Mouse (Mus musculus) heart, adult 8-10 months (tissue): ENCODE measurements around the gene Sec1. TPM values are rescaled to one million over a fixed set of nuclear protein-coding genes. Genes with fewer than 3 reads are reported as not detected.

Experiments
- DNase-seq: peaks from one replicate; pipeline ENCODE4 v3.0.0; 2022; ENCODE audit warnings: low spot score
- total RNA-seq, 4 experiments: library from RNA; stranded (reverse); gene quantifications; 2 replicates each; pipeline ENCODE4 v1.2.4; 2022

Gene Sec1
- total RNA-seq: under 1 TPM in 3 of 4 experiments, not detected in 1; 0.16 to 0.25 (median 0.23) TPM

- no peak for DNase-seq
These were observed at the start of gene Sec1 for GRCm38 (mm10) chr7:45693921-45694591. TSS of gene Sec1 (minus strand) at chr7:45694402.

- no peak for DNase-seq
These were observed 48.1 kb upstream of the Sec1 start for GRCm38 (mm10) chr7:45742338-45742737.

DNA sequence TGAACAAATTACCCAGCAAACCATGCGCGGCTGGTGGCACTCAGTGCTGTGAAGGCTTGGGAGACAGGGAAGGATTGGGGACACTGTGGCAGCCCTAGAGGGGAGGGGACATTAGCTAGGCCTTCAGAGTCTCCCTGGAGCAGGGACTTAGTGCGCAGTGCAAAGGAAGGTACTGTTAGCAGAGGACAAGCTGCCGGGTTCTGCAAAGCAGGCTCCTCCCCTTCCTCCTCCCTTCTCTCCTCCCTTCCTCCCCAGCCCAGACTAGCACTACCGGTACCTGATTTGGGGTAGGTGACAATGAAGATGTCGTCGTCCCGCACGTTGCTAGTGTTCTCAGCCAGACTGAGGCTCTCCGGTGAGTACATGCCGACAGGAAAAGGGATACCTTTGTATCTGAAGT lies 47.6 kb upstream of the Sec1 start:
- DNase-seq: no peak

DNA sequence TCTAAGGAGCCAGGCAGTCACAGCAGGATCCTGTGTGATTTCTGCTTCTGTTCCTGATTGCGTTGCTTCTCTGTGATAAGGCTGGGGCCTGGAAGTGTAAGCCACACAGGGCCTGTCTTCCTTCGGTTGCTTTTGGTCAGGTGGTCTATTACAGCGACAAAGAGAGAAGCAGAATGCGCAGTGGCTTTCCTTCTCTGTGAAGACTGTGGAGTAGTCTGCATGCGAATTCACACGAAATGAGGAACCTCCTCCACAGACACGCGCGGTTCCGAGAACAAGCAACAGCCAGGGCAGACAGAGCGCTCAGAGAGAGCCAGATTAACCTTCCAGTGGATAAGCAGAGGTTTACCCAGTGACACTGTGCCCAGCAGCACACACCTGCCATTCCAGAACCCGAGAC lies 47.1 kb upstream of the Sec1 start:
- DNase-seq: no peak

GRCm38 (mm10) chr7:45739820-45740219 lies 45.6 kb upstream of the Sec1 start:
- no peak for DNase-seq

GRCm38 (mm10) chr7:45739162-45739763 lies 45.1 kb upstream of the Sec1 start:
- peak; percentile 73 for DNase-seq

- DNase-seq: no peak
These were observed 39.3 kb upstream of the Sec1 start for GRCm38 (mm10) chr7:45733477-45733876.

- no peak for DNase-seq
These were observed 36.7 kb upstream of the Sec1 start for GRCm38 (mm10) chr7:45730727-45731431.

DNA sequence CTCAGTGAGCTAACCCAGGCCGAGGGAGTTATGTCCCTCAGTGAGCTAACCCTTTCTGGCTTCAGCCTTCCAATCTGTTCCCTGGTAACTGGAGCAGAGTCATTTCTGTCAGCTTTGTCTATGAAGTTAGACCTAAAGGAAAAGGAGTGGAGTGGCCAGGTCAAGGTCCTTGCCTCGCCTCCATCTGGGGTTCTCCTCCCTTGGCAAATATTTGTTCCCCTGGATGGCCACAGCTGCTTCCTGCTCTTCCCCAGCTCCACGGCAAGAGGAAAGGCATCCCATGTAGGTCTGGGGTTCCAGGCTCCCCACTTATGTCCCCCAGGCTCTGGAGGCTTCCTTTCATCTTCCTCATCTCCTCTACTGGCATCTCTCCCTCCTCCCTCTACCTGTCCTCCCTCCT lies 33.4 kb upstream of the Sec1 start:
- no peak for DNase-seq

DNA sequence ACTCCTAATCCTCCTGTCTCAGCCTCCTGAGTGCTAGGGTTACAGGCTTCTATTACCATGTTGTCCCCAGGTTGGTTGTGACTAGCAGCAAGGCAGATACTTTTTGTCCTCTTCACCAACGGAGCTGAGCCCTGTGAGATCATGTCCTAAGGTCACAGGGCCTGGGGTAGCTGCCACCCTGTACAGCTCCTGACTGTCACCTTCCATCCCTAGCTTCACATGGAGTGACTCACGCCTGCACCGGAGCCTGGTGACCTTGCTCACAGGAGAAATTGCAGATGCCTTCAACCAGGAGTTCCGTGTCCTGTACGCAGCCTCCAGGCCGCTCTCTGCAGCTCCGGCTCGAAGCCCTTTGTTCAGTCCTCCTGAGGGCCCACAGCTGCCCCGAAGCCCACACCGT lies 32.2 kb upstream of the Sec1 start:
- no peak for DNase-seq

- no peak for DNase-seq
These were observed 31.5 kb upstream of the Sec1 start, which contains the start of gene Spaca4 for GRCm38 (mm10) chr7:45725713-45726112. TSS of gene Spaca4 (minus strand) at chr7:45725813.

DNA sequence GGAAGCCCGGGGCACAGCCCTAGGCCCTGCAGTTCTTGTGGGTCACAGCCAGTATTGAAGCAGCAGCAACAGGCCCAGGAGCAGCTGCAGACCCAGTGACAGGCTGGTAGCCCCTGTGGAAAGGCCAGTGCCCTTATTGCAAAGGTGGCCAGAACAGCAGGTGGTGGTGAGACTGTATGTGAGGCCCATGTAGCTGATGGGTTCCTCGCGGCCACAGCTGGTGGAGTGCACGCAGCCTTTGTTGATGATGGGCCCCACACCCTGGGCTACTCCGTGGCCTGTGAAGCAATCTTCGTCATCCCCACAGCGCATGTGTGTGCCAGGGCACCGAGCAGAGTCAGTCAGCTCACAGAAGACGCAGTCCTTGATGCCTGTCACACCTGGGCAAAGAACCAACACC lies 30.9 kb upstream of the Sec1 start:
- no peak for DNase-seq

DNA sequence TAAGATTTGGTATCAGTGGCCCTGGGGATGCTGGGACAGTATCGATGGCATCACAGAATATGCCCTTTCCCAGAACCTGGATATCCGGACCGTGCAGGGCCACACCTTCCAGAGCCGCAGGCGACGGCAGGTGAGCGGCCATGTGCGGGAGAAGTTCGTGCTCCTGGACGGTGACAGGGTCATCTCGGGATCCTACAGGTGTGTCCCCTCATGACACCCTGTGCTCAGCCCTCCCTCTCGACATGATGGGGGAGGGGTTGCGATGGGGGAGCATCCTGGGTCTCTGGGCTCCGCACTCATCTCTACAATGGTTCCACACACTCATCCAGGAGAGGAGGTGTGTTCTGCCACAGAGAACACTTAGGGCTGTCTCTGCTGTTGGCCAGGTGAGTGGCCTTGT lies 29.6 kb upstream of the Sec1 start:
- no peak for DNase-seq

- DNase-seq: no peak
These were observed 29.1 kb upstream of the Sec1 start for GRCm38 (mm10) chr7:45723301-45723700.

- DNase-seq: no peak
These were observed 28.1 kb upstream of the Sec1 start for GRCm38 (mm10) chr7:45722348-45722713.

DNA sequence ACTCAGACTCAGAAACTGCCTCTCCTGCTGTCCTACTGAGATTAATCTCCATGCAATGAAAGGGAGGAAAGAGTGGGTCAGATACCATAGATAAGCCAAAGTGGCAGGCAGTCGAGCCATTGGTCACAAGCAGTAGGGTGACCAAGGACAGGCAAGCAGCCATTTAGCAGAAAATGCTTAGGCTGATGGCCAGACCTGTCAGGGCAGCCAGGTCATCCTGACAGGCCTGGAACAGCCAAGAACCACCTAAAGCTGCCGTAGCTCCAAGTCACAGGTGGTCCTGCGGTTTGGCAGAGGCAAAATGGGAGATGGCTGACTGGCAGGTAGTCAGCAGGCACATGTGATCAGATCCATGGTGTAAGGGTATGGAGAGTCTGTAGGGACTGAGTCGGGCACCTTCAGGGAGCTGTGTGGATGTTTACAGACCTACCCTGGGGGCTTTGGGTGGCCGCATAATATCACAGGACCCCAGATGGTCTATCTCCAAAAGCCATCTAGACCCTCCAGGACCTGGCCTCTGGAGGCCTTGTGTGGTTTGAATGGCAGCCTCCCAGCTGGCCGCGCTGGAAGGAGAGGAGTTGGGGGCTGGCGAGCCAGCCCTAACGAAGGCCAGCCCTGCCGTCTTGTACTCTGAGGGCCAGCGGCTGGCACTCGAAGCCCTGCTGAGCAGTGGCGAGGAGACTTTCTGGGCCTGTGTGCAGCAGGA lies 27.6 kb upstream of the Sec1 start:
- no peak for DNase-seq

DNA sequence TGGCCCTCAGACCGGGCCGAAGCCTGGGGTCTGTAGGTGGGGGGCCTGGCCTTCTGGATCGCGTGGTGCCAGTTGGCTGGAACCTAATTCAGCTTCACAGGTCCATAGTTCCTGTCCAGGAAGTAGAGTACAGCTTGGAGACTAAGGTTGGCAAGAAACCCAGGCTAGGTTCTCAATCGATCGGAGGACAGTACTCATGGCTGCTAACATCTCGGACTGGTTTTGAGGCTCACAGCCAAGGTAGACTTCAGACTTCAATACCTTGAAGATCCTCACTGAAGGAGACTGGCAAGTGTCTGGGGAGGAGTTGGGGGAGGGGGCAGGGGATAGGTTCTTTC lies 27.0 kb upstream of the Sec1 start:
- no peak for DNase-seq

DNA sequence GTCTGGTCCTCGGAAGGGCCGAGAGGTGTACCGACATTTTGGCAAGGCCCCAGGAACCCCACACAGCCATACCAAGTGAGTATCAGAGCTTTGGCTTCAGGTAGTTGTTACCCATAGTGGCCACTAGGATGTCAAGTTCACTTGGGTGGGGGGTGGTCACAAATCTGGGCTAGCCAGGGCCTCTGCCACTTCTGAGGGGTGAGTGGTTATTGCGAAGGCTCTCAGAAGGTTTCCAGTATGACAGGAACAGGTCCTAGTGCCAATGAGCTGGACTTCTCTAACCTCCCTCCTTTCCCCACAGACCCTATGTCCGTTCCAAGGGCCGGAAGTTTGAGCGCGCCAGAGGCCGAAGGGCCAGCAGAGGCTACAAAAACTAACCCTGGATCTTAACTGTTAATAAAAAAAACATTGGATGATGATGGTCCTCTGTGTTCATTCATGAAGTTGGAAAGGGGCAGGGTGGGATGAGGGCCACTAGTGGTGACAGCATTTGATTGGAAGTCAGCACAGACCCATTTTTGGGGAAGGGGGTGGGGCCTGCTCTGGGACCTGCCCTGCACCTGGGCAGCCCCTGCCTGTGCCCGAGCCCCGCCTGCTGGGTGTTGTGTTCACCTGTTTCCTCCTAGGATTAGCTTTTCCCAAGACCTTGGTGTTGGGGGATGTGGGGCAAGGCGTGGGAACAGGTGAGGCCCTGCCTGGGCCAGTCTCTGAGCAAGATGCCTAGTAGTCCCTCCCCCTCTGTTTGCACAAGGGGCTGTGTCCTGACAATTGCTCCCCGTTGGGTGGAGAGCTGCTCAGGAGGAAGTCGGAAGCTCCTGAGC lies 26.4 kb upstream of the Sec1 start, which contains the start of gene Fam83e:
Fam83e (plus strand) TSS at position 800 of the 821 bp plus-strand sequence.
- no peak for DNase-seq

DNA sequence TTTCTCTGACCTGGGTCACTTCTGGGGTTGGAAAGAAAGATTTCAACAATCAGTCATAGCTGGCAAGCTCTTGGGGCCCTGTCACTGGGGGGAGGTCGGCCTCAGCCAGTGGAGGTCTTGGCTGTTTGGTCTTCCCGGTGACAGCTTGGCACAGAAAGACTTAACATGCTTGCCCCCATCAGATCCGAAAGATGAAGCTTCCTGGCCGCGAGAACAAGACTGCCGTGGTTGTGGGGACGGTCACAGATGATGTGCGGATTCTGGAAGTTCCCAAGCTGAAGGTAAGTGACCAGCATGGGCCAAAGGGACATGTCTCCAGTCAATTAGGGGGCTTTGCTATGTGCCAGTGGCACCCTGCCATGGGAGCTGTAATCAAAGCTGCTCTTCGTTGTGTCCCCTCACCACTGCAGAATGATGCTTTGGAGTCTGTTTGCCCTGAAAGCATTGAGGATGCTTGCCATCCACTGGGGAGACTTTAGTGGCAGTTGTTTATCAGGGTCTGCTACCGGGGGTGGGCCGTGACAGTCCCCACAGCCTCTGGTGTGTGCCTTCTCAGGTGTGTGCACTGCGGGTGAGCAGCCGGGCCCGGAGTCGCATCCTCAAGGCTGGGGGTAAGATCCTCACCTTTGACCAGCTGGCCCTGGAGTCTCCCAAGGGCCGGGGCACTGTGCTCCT lies 25.7 kb upstream of the Sec1 start:
- DNase-seq: no peak

DNA sequence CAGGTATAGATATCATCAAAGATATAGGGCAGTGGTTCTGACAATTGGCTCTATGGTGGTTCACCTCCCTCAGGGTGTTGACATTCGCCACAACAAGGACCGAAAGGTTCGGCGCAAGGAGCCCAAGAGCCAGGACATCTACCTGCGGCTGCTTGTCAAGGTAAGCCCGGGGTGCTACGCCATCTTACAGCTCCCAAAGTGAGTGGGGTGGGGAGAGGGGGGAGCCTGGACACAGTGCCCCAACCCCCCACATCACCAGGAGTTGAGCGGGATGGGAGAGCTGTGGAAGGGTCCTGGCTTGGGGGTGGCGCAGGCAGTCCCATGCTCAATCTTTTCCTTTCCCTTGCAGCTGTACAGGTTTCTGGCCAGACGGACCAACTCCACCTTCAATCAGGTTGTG lies 25.0 kb upstream of the Sec1 start:
- DNase-seq: no peak

DNA sequence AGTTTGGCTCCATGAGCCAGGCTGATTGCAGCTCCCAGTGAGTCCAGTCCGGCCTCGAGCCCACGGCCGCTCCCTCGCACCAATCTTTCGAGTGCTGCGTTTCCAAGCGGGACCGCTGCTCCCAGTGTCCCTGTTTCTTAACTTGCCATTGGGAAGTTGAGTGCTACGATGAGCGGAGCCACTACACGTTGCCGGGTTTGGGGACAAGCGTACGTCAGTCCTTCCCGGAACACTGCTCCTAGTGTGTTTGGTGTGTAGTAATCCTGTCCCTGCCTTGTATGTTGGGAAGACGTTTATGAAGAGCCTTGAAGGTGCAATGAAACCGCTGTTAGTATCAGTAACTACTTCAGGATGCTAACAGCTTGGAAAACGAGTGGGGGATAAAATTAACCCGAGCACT lies 24.1 kb upstream of the Sec1 start:
- no peak for DNase-seq
